Mouse (Mus musculus): ENCODE measurements at regions not wholly inside any gene's neighbourhood (a gene's known extent, or its start where the extent isn't known, plus 50 kb on each side); places are given as distances from the start of the nearest gene placed in this dataset.
A peak's percentile ranks its signal among the peaks of the same experiment; 100 is the strongest.

DNA sequence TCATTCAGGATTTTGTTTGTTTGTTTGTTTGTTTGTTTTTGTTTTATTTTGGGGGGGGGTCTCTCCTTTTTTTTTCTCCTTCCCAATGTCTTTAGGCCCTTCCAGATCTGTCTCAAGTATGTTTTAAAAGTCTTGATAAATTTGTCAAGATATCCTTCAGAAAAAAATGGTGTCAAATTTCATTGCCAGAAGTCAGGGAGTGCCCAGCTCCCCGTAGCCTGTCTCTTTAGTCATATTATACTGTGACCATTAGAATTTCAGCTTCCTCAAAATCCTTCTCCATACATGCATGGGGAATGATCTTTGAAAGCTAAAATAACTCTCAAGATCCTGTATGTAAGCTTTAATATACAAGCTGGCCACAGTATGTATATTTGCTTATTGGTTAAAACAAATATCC is 134.3 kb upstream of the Lpp start:
- DNase-seq (ENCODE audit: low spot score) = no peak

DNA sequence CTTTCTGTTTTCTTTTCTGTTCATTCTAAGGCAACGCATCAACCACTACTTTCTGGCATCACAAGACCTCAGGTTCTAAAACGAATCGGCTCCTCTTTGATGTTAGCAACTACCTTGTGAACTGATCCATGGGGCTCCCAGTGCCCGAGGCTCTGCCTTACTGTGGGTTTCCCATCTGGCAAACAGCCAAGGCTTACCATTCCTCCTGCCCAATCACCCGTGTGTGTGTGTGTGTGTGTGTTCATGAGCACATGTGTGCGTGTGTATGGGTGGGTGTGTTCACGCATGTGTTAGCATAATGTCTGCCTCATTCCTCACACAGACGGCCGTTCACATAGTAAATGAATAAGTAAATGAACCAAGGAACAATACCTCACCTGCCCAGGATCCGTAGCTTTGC is 138.3 kb upstream of the Lpp start:
- DNase-seq (ENCODE audit: low spot score) = no peak

DNA sequence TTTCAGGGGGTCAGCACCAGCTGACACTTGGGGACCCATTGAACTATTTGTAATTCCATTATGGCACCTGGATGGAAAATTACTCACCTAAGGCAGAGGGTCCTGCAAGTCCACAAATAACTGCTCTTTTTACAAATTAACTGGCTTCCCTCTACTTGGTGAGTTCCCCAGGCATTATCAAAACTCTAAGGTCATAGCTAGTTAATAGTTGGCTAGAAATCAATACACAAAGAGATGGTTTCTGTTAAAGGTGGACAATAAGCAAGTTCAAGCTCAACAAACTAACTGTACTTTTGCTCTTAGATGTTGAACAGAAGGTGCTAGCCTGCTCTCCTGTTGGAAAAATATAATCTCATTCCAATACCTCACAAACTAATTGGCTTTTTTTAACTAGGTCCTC is 138.7 kb upstream of the Lpp start:
- DNase-seq (ENCODE audit: low spot score) = no peak

DNA sequence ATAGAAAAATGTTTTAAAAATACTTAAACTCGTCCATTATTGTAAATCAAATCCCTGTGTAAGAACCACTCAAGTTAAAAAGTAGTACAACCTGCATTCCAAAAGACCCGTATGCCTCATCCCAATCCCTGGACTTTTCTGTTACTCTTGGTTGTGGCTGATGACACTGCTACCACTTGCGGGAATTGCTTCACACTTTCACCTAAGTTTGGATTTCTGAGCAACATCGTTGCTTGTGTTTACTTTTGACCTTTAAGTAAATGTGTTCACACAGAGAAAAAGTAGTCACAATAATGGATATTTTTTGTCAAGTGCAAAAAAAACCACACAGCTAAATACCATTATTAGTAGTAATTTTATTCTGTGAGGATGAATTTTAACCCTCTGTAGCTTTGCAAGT is 139.2 kb upstream of the Lpp start:
- DNase-seq (ENCODE audit: low spot score) = no peak

DNA sequence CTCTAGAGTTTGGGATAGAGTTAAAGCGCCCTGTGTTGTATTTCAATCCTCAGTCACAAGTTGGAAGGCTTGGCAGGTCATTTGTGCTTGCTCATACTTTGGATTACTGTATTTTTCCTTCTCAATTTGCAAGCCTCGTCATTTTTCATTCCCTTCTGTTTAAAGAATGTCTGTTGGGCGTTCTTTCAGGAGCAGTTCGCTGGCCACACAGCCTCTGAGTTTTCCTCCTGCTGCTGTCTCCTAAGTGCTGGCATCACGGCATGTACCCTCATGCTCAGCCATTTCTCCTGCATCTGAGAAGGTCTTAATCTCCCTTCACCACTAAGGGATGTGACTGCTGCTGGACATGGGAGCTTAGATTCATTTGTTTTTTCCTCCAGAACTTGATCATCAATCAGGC is 146.0 kb upstream of the Lpp start:
- peak; percentile 30 for DNase-seq (ENCODE audit: low spot score)

DNA sequence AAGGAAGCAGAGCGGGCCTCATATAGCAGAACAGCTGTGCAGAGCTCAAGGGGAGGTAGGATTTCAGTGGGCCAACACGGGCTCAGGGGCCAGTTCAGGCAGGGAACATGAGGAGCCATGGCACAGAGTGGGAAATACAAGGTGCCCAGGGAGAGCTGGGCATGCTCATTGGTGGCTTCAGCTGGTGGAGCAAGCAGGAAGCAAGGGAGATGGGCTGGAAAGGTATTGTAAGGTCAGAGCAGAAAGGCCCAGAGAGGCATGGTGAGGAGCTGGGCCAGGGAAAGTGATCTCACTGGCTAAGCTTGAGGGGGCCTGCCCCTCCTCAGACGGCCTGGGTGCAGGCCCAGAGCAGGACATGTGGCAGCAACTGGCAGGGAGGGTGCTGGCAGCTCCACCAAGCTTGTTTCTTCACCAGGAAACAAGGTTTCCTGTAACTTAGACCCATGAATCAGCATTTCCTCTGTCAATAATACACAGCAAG is 155.2 kb upstream of the Lpp start:
- peak; percentile 73 for DNase-seq (ENCODE audit: low spot score)

DNA sequence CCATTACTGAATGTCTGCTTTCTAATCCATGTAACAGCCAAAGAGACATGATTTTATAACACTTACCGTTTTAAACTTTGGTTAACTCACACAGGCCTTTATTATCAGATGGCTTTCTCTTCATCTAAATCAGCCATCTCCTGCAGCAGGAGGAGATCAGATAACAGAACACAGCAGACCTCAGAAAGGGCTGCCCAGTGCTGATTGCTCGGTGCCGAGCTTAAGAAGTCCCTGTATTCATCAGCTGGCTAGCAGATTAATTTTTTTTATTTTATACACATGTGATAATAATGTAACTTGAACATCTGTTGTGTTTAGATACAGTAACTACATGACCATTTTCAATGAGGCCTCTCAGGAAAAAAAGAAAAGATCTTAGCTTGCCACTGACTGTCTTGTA is 155.9 kb upstream of the Lpp start:
- DNase-seq (ENCODE audit: low spot score) = no peak

DNA sequence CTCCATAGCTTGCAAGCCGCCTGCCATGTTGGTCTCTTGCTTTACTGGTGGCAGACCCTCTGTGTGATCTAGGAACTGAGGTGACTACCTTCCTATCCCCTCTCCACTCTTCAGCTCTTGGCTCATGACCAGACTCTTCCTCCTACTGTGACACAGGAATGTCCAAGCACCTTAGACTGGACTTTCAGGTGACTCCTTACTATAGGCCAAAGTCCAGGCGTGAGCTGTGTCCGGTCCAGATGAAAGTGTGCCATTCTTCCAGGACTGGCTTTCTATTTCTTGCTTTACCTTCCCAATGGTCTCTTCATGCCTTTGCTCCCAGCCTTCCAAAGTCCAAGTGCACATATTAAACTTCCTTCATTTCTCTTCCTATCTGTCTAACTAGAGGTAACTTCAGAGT is 156.3 kb upstream of the Lpp start:
- no peak for DNase-seq (ENCODE audit: low spot score)

DNA sequence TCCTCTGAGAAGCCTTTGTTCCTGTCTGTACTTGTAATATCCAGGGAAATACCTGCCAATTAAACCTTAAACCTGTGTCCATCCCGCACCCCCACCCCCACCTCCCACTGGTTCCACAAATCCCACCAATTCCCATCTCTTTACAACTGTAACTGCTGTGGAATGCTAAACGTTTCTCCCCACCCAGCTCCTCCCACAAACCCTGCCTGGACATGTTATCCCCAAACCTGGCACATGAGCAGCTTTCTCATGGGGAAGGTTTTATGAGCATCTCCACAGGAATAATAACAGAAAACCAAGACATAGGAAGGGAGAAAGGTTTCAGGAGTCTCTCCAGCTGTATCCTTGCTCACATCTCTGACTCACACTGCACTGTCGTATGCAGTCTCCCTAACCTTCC is 156.8 kb upstream of the Lpp start:
- DNase-seq (ENCODE audit: low spot score) = no peak

DNA sequence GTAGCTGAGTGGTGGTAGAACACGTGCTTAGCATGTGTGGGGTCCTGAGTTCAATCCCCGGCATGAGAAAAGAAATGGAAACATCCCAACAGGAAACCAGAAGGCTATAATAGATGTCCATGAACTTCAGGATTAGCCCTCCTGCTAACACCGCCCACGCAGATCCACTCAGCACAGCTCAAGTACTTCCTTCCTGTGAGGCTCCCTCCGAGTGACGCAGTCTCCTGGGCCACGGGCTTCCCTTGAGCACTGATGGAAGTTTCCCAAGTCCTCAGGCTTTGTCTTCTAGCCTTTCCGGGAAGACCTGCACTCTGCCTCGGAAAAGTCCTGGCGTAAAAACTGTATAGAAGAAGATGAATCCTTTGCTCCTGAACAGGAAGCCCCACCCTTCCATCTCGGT is 158.5 kb upstream of the Lpp start:
- no peak for DNase-seq (ENCODE audit: low spot score)

DNA sequence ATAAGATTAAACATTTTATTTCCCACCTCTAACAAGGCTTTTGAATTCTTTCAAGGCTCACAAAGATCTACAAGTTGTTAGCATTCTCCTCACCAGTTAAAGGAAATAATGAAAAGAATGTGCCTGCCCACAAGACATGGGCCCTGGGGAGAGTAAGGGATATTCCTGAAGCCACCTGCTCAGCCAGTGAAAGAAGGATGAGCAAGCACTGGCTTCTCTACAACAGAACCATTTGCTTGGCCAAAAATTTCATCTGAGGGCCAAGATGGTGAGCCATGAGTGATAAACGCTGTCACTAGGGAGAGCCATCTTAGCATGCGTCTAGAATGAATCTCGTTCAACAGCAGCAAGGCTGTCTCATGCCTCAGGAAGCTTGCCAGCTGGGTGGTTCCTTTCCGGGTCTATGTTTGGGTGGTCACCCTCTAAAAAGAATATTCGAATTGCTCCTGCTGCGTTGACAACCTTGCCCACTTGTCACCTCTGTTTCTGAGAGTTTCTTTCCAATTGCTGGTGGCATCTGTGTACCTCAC is 161.2 kb upstream of the Lpp start:
- DNase-seq (ENCODE audit: low spot score) = no peak

DNA sequence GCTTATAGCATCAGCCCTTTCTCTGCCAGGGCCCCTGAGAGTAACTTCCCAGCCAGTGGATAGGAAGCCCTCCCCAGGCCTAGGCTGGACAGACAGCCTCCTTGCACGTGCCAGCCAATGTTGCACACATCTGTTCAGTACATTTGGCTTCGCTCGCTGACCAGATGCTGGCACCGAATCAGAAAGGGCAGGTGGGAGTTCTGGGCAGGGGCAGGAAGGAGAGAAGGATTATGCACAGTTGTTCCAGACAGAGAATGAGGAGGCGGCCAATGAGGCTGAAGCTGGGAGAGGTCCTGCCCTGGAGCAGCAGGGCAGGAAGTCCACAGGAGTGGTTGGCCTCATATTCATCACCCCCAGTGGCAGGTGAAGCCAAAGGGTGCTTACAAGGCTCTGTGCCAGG is 161.8 kb upstream of the Lpp start:
- no peak for DNase-seq (ENCODE audit: low spot score)

DNA sequence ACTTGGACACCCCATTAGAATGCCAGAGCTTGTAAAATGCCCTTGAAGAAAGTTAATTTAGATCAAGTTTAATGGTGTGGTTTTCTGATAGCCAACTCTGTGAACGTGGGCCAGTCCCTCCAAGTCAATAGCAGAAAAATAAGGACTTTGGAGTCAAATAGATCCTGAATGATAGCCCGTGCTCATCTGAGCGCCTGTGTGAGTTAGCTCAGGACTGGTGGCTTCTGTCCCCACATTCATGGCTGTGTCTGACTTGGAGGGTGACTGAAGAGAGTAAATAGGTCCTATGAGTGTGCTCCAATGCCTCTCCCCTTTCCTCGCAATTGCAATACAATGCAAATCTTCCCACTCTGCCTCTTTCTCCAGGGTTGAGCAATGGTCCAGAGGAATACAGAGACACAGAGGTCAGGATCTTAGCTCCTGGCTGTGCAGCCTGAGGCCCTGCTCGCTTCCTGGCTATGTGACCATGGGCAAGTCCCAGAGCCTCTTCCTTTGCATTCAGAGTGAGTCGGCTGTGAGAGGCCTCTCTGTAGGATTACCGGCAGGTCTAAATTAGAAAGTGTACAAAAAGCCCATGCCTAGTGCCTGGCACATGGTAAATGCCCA is 164.2 kb upstream of the Lpp start:
- no peak for DNase-seq (ENCODE audit: low spot score)

DNA sequence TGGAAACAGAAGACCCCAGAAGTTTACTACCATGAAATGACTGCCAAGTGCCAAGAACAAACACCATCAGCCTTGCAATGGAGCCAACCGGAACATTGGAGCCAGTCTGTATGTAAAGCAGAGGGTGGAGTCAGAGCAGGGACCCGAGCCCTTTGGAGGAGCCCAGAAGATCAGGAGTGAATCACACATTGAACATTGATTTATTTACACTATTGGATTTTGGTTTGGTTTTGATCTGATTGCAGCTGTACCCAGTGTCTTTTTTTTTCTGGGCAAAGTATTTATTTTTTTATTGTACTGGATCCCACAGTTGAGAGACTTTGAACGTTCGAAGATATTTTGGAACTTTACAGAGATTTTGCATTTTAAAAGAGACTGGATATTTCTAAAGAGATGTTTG is 167.4 kb upstream of the Lpp start:
- no peak for DNase-seq (ENCODE audit: low spot score)

DNA sequence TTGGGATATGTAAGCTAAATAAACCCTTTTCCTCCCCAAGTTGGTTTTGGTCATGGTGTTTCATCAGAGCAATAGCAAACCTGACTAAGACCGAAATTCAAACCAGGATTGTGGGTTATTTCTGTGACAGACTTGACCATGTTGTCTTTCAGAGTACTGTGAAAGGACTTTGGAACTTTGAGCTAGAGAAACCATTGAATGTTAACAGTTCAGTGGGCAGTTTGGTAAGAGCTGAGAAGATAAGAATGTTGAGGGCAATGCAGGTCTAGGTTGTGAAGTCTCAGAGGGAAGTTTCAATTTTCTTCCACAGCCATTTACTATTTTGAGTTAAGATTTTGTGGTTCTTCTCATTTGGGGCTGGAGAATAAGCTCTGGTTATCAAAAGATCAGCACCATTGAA is 168.2 kb upstream of the Lpp start:
- DNase-seq (ENCODE audit: low spot score) = no peak

DNA sequence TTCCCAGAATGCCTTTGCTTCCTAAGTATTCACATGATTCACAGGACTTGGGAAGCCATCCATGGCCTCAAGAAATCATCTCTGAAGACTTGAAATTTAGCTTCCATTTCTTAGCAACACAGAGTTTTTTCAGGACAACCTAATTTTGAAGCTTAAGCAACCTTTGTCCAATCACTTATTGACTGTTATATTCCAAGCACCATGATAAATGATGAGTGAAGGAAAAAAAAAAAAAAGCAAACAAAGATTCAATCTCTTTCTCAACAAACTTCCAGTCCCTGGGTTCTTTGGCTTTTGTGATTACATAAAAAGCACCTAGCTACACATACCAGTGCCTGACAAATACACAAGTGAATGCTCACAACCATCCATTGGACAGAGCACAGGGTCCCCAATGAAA is 169.4 kb upstream of the Lpp start:
- no peak for DNase-seq (ENCODE audit: low spot score)

DNA sequence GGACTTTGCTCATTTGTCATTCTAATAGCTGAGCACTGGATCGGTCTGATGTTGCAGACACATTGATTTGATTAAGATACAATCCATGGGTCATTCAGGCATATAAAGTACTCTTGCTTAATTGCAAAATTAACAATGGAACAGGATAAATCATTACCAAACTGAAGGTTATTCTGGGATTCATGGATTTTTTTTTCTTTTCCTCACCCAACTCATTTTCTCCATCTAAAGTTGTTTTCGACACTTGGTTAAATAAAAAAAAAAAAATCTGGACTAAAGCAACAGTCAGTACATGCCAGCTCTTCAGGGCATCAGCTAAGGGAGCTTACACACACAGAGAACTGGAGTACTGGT is 169.8 kb upstream of the Lpp start:
- no peak for DNase-seq (ENCODE audit: low spot score)

DNA sequence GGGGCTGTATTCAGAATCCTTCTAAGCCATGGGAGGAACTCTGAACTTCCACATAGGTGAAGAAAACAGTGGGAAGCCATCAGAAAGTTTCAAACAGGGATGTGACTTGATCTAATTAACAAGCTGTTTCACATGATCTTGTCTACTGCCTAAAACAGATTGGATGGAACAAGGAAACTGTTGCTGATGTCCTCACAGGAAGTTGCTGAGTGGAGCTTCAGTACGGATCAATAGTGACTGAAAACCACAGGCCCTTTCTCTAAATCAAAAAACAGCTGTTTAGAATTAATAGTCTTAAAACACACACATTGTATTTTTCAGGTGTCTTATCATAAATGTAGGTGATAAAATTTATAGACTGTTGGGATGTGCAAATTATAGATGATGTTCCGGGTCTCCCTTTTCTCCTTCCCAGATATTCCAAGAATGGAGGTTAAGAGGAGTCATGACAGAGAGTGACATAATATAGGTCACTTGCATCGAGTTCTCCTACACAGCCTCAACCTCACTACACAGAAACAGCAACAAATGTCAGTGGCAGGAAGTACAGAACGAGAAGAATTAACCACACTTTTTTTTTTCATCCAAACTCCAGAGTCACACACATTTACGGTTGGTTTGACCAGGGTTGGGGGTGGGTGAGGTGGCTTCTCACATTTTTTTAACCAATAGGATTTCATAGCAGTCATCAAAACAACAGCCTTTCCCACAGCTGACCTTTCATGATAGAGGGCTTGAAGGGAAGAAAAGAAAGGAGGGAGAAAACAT is 170.4 kb upstream of the Lpp start:
- DNase-seq (ENCODE audit: low spot score) = no peak

DNA sequence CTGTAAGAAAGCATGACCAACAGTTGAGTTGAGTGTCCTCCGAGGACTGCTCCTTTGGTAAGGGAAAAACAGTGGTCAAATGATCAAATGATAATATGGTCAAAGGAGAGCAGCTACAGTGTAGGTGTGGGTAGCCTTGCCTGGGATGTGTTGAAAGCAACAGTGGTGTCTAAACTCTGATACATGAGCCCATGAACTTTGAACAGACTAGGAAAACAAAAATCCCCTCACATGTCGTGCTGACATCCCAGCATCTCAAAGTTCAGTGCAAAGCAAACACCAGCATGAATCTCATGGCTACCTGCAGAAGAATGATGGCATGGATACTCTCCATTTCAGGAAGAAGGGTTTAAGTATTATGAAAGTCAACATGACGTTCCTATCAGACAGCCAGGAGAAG is 171.3 kb upstream of the Lpp start:
- no peak for DNase-seq (ENCODE audit: low spot score)

DNA sequence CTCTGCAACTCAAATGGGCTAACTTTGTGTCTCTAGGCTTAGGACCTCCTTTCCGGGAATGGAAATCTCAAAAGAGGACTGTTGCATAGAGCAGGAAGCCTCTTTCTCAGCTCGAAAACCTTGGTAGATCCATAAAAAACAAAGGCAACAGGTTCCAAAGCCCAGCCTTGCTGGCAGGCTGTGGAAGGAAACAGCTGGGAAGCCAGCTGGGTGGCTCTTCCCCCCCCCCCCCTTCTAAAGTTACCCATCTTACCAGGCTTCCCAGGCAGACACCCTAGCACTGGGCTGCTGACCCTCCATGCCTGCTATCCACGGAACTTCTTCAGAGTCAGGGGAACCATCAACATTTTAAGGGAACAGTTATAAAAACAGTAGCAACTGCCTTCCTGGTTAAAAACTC is 172.7 kb upstream of the Lpp start:
- no peak for DNase-seq (ENCODE audit: low spot score)

DNA sequence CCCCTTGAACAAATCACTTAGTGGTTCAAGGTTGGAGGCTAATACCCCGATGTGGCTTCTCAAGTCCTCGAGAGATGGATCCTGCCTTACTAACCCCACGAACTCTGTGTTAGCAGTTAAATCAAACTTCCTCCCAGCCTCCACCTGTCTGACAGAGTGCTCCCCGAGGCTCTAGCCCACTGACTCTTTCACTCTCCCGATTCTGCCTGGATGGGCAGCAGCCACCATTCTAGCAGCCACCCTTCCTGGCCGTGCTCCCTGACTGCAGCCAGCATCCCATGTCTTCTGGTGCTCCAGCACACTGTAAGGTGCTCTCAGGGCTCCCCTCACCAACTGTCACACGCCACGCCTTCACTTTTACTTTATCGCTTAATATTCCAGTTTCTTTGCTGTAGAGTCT is 173.6 kb upstream of the Lpp start:
- DNase-seq (ENCODE audit: low spot score) = no peak

DNA sequence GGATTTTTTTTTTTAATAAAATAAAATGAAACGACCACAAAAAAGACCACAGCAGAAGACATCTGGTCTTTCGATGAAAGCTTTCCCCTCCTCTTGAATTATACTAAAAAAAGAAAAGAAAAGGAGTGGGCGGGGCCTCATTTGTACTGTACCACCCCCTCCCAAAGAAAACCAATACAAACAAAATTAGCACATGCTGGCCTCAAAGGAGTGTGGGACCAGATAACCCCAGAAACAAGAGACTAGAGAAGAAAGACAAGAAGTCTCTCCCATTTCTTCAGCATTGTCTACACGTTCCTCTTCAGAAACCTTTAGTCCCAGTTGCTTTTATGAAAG is 174.5 kb upstream of the Lpp start:
- no peak for DNase-seq (ENCODE audit: low spot score)

DNA sequence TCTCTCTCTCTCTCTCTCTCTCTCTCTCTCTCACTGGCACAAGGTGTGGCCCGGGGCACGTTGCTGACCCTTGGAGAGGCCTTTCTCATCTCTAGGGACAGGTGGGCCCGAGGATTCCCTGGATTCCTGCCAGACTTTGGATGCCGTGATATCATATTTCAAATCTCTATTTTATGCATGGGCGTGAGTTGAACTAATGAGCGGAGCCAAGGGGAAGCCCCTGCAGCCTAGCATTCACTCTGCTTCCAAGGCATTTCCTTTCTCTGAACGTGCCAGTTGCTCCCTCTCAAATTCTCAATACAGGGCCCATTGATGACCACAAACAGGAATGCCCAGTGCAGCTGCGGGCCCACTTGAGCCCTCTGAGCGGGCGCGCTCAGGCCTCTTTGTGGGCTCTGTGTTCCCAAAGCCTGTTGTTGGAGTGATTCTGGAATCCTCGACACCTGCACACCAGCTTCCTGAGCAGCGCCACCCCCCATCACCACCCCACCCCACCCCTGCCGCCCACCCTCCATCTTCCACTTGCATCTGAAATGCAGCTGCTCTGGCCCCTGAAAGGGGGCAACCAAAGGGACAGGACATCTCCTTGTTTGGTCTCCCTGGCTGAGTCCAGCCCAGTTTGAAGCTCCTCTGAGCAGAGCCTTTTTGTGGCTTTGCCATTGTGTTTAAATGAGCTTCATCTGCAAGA is 175.0 kb upstream of the Lpp start:
- DNase-seq (ENCODE audit: low spot score) = no peak

All from heart, adult 8-10 months (tissue).